Mouse (Mus musculus) stomach, postnatal 0 days (tissue): Measurements from ENCODE around the gene Rabgap1l.

Source experiments
- CTCF ChIP-seq: IDR thresholded peaks from 2 replicates; pipeline ENCODE4 v1.5.1; 2016; ENCODE audit warnings: antibody characterized with exemption, low read depth, mild to moderate bottlenecking, moderate library complexity
- EP300 ChIP-seq: optimal IDR thresholded peaks from 2 replicates; pipeline ENCODE3; 2016; ENCODE audit warnings: antibody characterized with exemption

- TF ChIP-seq CTCF (no peak), EP300 (no peak)
Measured at GRCm38 (mm10) chr1:160306336-160306735, 486.7 kb downstream of the Rabgap1l start.
